Mouse (Mus musculus) frontal cortex, postnatal 25 days (tissue): ENCODE data around the gene Zfp82.
"Not testable (repeated sequence)": the region's sequence is repeated elsewhere in the genome, so short reads cannot be mapped to it uniquely, and the experiment has no call there.

Experiments used
- DNase-seq, 2 experiments: peaks; one replicate each; pipeline ENCODE4 v3.0.0; 2022; ENCODE audit warnings: low spot score in 2 of 2

The Zfp82 gene

GRCm38 (mm10) chr7:30072146-30073028 lies at the start of gene Zfp82:
Gene Zfp82 (minus strand): TSS chr7:30072900.
- peak; percentile 60 to 63 for DNase-seq

GRCm38 (mm10) chr7:30122188-30122530 lies 49.5 kb upstream of the Zfp82 start:
- DNase-seq = no peak

GRCm38 (mm10) chr7:30121308-30122187 lies 48.8 kb upstream of the Zfp82 start, which contains the start of gene Zfp382:
Gene Zfp382 (plus strand): TSS chr7:30121942.
- peak; percentile 73 to 76 for DNase-seq

- DNase-seq = not testable (repeated sequence)
Observed at GRCm38 (mm10) chr7:30117935-30118334, 45.2 kb upstream of the Zfp82 start.

GRCm38 (mm10) chr7:30116076-30116475 lies 43.4 kb upstream of the Zfp82 start:
- no peak for DNase-seq

GRCm38 (mm10) chr7:30099297-30099696 lies 26.6 kb upstream of the Zfp82 start:
- peak; percentile 58 to 65 for DNase-seq

GRCm38 (mm10) chr7:30095551-30096125 lies 22.9 kb upstream of the Zfp82 start:
- no peak for DNase-seq

- peak; percentile 80 to 82 for DNase-seq
Observed at GRCm38 (mm10) chr7:30094646-30095429, 22.1 kb upstream of the Zfp82 start, which contains the start of gene Zfp260. Gene Zfp260 (plus strand): TSS chr7:30094777.

- DNase-seq = no peak
Observed at GRCm38 (mm10) chr7:30093918-30094415, 21.3 kb upstream of the Zfp82 start.

- DNase-seq = no peak
Observed at GRCm38 (mm10) chr7:30092666-30093065, 20.0 kb upstream of the Zfp82 start.

GRCm38 (mm10) chr7:30090970-30091585 lies 18.4 kb upstream of the Zfp82 start:
- DNase-seq = no peak

- peak; percentile 85 to 93 for DNase-seq
Observed at GRCm38 (mm10) chr7:30090092-30090969, 17.6 kb upstream of the Zfp82 start, which contains the start of the genes Gm26920 and Zfp566. Gene Gm26920 (minus strand): TSS chr7:30090410. Gene Zfp566 (minus strand): TSS chr7:30090527.

- no peak for DNase-seq
Observed at GRCm38 (mm10) chr7:30089405-30089804, 16.7 kb upstream of the Zfp82 start.

- peak in 1 of 2 experiments; percentile 24 for DNase-seq
Observed at GRCm38 (mm10) chr7:30086524-30086923, 13.8 kb upstream of the Zfp82 start.

GRCm38 (mm10) chr7:30064622-30065021 lies 8.1 kb downstream of the Zfp82 start:
- DNase-seq = no peak

GRCm38 (mm10) chr7:30062478-30062877 lies 10.2 kb downstream of the Zfp82 start:
- DNase-seq = no peak

GRCm38 (mm10) chr7:30060341-30060740 lies 12.4 kb downstream of the Zfp82 start:
- no peak for DNase-seq

GRCm38 (mm10) chr7:30053591-30053990 lies 19.1 kb downstream of the Zfp82 start:
- no peak for DNase-seq

GRCm38 (mm10) chr7:30050882-30051548 lies 21.7 kb downstream of the Zfp82 start, which contains the start of gene Zfp14:
Gene Zfp14 (minus strand): TSS chr7:30051380.
- peak; percentile 82 to 86 for DNase-seq
